Mouse (Mus musculus) ES-E14 (cell line): ENCODE data around the gene Lonp2.

Experiments
- CHD2 ChIP-seq: IDR thresholded peaks from 2 replicates; pipeline ENCODE4 v1.6.1; 2014; ENCODE audit warnings: mild to moderate bottlenecking, low read depth, low read length, inconsistent platforms
- ZC3H11A ChIP-seq: IDR thresholded peaks from 2 replicates; pipeline ENCODE4 v1.6.1; 2012; ENCODE audit warnings: low read depth, mild to moderate bottlenecking, inconsistent platforms, low read length, borderline replicate concordance
- ZNF384 ChIP-seq: IDR thresholded peaks from 2 replicates; pipeline ENCODE4 v1.6.1; 2012; ENCODE audit warnings: low read depth, low read length, inconsistent platforms

GRCm38 (mm10) chr8:86604676-86605075, 19.2 kb upstream of the Lonp2 start:
- no peak for TF ChIP-seq CHD2
- no peak for TF ChIP-seq ZC3H11A
- no peak for TF ChIP-seq ZNF384
